Mouse (Mus musculus) liver, adult 2 months (tissue): ENCODE results near the gene Epn2. TPM values are rescaled to one million over a fixed set of nuclear protein-coding genes. Genes with fewer than 3 reads are reported as not detected.

Source experiments
- DNase-seq: peaks from one replicate; pipeline ENCODE4 v3.0.0-alpha.2; 2011; ENCODE audit warnings: low read depth, low spot score; ENCODE audit errors: extremely low read depth
- H3K27ac ChIP-seq: fragments of 200-500 bp; replicated peaks from 2 replicates; pipeline ENCODE4 v1.5.1; 2012; ENCODE audit warnings: low read depth, mild to moderate bottlenecking, control low read depth, inconsistent platforms, low read length; ENCODE audit not compliant: insufficient read depth
- H3K27me3 ChIP-seq: fragments of 200-500 bp; 2 replicates; pipeline ENCODE4 v1.6.1; 2012; ENCODE audit warnings: mild to moderate bottlenecking, moderate library complexity, low read length, inconsistent platforms; ENCODE audit not compliant: control insufficient read depth, insufficient read depth
- H3K36me3 ChIP-seq: fragments of 200-500 bp; 2 replicates; pipeline ENCODE4 v1.6.1; 2012; ENCODE audit warnings: low read length, inconsistent platforms; ENCODE audit not compliant: control insufficient read depth, insufficient read depth
- H3K4me1 ChIP-seq: fragments of 200-500 bp; 2 replicates; pipeline ENCODE4 v1.6.1; 2011; ENCODE audit warnings: low read length; ENCODE audit not compliant: control insufficient read depth, insufficient read depth
- H3K4me3 ChIP-seq: fragments of 200-500 bp; 2 replicates; pipeline ENCODE4 v1.5.1; 2011; ENCODE audit warnings: low read depth, mild to moderate bottlenecking, control low read depth, low read length, moderate library complexity; ENCODE audit not compliant: insufficient read depth
- H3K79me2 ChIP-seq: fragments of 200-500 bp; 2 replicates; pipeline ENCODE4 v1.6.1; 2012; ENCODE audit warnings: inconsistent platforms, mild to moderate bottlenecking, low read length, moderate library complexity; ENCODE audit not compliant: control insufficient read depth, insufficient read depth
- H3K9ac ChIP-seq: fragments of 200-500 bp; 2 replicates; pipeline ENCODE4 v1.6.1; 2012; ENCODE audit warnings: low read depth, mild to moderate bottlenecking, control low read depth, inconsistent platforms, low read length
- CTCF ChIP-seq: fragments of 200-500 bp; IDR thresholded peaks from 2 replicates; pipeline ENCODE4 v1.5.1; 2011; ENCODE audit warnings: low read depth, low read length, control low read depth
- POLR2A ChIP-seq: fragments of 200-500 bp; IDR thresholded peaks from 2 replicates; pipeline ENCODE4 v1.6.1; 2011; ENCODE audit warnings: low read length, control low read depth; ENCODE audit not compliant: insufficient read depth; ENCODE audit errors: extremely low read depth
- WGBS: fragments of 180-500 bp; shearing (Covaris S2); methylation state at CpG from one replicate; pipeline ENCODE4 v1.1.7; 2018; 5-methylcytosine and 5-hydroxymethylcytosine counted together
- polyA plus RNA-seq: library from polyadenylated mRNA; depleted of rRNA; stranded (reverse); fragments of >200 nt; gene quantifications from 2 replicates; pipeline ENCODE4 v1.2.3, GENCODE M21; 2012
- total RNA-seq: library from RNA; depleted of rRNA; stranded (reverse); fragments of >200 nt; gene quantifications from 2 replicates; pipeline ENCODE4 v1.2.3, GENCODE M21; 2014

The Epn2 gene
- total and polyA plus RNA-seq, 2 experiments, result 4.5 to 5.7 TPM

DNA sequence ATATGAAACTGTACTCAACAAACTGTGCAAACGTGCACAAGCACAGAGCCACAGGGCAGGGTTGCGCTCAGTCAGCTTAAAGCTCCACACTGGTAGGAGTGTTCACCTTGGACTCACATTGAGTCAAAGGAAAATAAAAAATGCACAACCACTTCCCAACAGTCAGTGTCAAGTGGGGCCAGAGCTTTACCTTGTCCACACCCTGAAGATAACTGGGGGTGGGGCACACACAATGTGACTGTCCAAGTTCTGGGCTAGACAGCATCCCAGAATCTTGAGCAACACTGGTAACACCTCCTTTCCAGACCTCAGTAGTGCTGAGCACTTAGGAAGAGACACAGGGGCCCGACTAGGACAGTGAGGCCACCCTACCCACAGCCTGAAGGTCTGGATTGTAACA lies 60.6 kb downstream of the Epn2 start:
- TF ChIP-seq CTCF, result no peak
- TF ChIP-seq POLR2A, result no peak
- no peak for DNase-seq
- Histone ChIP-seq H3K79me2 (no peaks in the 10 kb centered on the region), H3K4me3 (no peak overlapping the region), H3K36me3 (peaks cover 11% of the 10 kb centered on the region), H3K27me3 (no peaks in the 10 kb centered on the region), H3K4me1 (no peaks in the 10 kb centered on the region), H3K27ac (no peak overlapping the region), H3K9ac (no peak overlapping the region)
- 93% methylated on average over 3 of the region's 3 CpGs for WGBS

- Histone ChIP-seq H3K9ac (no peak overlapping the region), H3K36me3 (peaks cover 11% of the 10 kb centered on the region), H3K79me2 (no peaks in the 10 kb centered on the region), H3K4me1 (no peaks in the 10 kb centered on the region), H3K27ac (no peak overlapping the region), H3K27me3 (no peaks in the 10 kb centered on the region), H3K4me3 (no peak overlapping the region)
- 68% methylated on average over 1 of the region's 1 CpGs for WGBS
- no peak for DNase-seq
- TF ChIP-seq POLR2A (no peak), CTCF (no peak)
These were observed 61.5 kb downstream of the Epn2 start for GRCm38 (mm10) chr11:61517971-61518370.

DNA sequence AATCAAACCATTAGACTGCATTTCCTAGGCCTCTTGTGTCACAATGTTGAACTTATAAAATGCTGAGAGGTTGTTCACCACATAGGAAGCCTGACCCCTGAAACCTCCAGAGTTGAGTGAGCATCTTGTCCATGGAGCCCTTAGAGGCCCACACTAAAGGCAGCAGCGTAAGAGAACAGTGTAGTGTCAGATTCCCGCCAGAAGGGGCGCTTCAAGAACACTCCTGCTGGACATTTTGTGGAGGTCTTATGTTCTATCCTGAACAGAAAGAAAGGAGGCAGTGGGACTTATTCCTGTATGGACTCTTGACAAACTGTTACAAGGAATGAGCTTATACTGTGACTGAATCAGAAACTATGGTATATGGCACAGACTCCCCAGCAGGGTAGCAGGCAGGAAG lies 64.5 kb downstream of the Epn2 start:
- TF ChIP-seq CTCF (peak; percentile 8; the same call in 1 of the 2 replicates), POLR2A (no peak)
- peak; percentile 10 for DNase-seq
- no peaks in the 10 kb centered on the region; the same call in 1 of the 2 replicates for H3K4me1 ChIP-seq
- no peaks in the 10 kb centered on the region for H3K79me2 ChIP-seq
- WGBS, result 77% methylated on average over 3 of the region's 3 CpGs
- H3K9ac ChIP-seq, result no peak overlapping the region
- H3K36me3 ChIP-seq, result no peaks in the 10 kb centered on the region
- H3K27ac ChIP-seq, result no peak overlapping the region
- no peaks in the 10 kb centered on the region for H3K27me3 ChIP-seq
- H3K4me3 ChIP-seq, result no peak overlapping the region

DNA sequence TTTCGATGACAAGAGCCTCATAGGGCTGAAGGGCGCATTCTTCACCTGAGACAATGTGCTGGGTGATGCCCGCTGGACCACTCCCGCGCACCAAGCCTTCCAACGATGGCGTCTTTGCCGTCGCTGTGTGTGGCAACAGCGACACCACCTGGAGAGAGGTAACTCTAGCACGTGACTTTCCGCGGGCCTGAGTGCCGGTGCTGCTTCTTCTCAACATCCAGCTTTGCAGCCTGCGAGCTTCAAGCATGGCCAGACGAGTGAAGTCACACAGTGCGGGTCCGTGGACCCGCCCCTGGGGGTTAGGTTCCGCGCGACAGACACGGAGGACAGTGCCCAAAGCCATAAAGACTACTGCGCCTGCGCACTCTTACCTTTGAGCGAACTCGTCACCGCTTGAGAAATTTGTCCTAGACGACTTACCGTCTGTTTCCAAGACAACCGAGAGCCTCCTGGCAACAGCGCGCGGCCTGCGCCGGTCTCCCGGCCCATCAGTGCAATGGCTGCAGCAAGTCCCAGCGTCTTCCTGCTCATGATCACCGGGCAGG lies 74.7 kb downstream of the Epn2 start, which contains the start of gene B9d1:
TSS of gene B9d1 (plus strand) at position 432 of the 545 bp plus-strand sequence.
- Histone ChIP-seq H3K27ac (peak within 1 kb of the TSS; percentile 41), H3K4me3 (peak within 1 kb of the TSS; percentile 61), H3K79me2 (no peaks in the 10 kb centered on the region), H3K36me3 (no peaks in the 10 kb centered on the region), H3K27me3 (no peaks in the 10 kb centered on the region), H3K4me1 (no peaks in the 10 kb centered on the region), H3K9ac (peak within 1 kb of the TSS; percentile 70)
- peak; percentile 99 for TF ChIP-seq CTCF
- no peak for TF ChIP-seq POLR2A
- WGBS, result under 1% methylated on average over 39 of the region's 39 CpGs
- peak; percentile 88 for DNase-seq

DNA sequence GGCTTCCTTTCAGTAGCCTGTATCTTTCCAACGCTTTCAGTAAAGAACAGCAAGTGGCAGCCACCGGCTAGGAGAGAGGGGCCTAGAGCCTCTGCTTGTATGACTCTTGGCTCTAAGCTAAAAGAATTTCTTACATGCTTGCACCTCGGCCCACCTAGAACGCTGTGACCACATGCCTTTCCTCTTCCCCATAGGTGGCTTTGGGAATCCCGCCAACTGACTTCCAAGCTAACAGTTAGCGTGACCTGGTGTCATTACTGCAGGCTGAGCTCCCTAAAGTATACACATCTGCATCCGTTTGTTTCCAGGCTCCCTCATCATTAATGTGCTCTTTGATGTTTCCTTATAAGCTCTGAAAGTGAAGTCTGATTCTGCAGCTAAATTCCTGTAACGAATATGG lies 75.6 kb downstream of the Epn2 start:
- Histone ChIP-seq H3K27ac (no peak overlapping the region), H3K9ac (no peak overlapping the region), H3K4me3 (no peak overlapping the region), H3K27me3 (no peaks in the 10 kb centered on the region), H3K36me3 (no peaks in the 10 kb centered on the region), H3K4me1 (no peaks in the 10 kb centered on the region), H3K79me2 (no peaks in the 10 kb centered on the region)
- DNase-seq, result no peak
- no peak for TF ChIP-seq CTCF
- TF ChIP-seq POLR2A, result no peak
- WGBS, result 86% methylated on average over 8 of the region's 8 CpGs

DNA sequence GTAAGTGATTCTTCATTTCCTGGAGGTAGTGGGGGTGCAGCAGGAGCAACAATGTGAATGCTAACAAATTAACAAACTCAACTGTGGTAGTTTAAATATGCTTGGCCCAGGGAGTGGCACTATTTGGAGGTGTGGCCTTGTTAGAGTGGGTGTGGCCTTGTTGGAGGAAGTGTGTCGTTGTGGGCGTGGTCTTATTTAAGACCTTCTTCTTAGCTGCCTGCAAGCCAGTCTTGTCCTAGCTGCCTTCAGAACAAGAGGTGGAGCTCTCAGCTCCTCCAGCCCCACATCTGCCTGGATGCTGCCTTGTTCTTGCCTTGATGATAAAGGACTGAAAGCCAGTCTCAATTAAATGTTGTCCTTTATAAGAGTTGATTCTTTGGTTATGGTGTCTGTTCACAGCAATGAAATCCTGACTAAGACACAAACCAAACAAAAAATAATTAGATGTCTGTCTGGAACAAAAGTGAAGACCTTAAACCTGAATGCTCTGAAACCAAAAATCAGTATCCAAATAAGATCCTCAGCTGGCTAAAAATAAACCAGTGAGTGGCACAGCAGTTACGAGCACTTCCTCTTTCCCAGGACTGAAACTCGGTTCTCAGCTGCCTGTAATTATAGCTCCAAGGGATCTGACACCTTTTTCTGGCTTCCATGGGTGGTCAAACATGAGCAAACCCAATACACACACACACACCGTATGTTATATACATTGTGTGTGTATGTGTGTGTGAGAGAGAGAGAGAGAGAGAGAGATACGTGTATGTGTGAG lies 80.6 kb downstream of the Epn2 start:
- Histone ChIP-seq H3K4me3 (no peak overlapping the region), H3K36me3 (no peaks in the 10 kb centered on the region), H3K27ac (no peak overlapping the region), H3K79me2 (no peaks in the 10 kb centered on the region), H3K27me3 (no peaks in the 10 kb centered on the region), H3K4me1 (no peaks in the 10 kb centered on the region), H3K9ac (no peak overlapping the region)
- DNase-seq, result peak; percentile 17
- TF ChIP-seq CTCF (no peak), POLR2A (no peak)
- WGBS, result 65% methylated on average over 6 of the region's 6 CpGs
